Mouse (Mus musculus) limb, embryonic 11.5 days (tissue): Measurements from ENCODE around the gene Yif1b. TPM values are rescaled to one million over a fixed set of nuclear protein-coding genes. Genes with fewer than 3 reads are reported as not detected.

ENCODE experiments used
- ATAC-seq: fragments of 200-750 bp; cut with Nextera tagmentation; 2 replicates; pipeline ENCODE4 v1.8.0; 2017; ENCODE audit warnings: low read depth; ENCODE audit not compliant: insufficient number of reproducible peaks, low FRiP score, low TSS enrichment
- DNase-seq: peaks from one replicate; pipeline ENCODE4 v3.0.0-alpha.2; 2015; ENCODE audit warnings: low spot score
- H3K27ac ChIP-seq: fragments of 300-500 bp; sonication (generic); replicated peaks from 2 replicates; pipeline ENCODE4 v1.5.1; 2014; ENCODE audit warnings: low read depth, mild to moderate bottlenecking, low read length
- H3K27me3 ChIP-seq: fragments of 300-500 bp; sonication (generic); 2 replicates; pipeline ENCODE4 v1.6.1; 2014; ENCODE audit warnings: mild to moderate bottlenecking, low read length, mixed read lengths; ENCODE audit not compliant: control insufficient read depth, insufficient read depth
- H3K36me3 ChIP-seq: fragments of 300-500 bp; sonication (generic); 2 replicates; pipeline ENCODE4 v1.6.1; 2014; ENCODE audit warnings: mild to moderate bottlenecking, low read length, moderate library complexity, mixed read lengths; ENCODE audit not compliant: control insufficient read depth, insufficient read depth
- H3K4me1 ChIP-seq: fragments of 300-500 bp; sonication (generic); 2 replicates; pipeline ENCODE4 v1.6.1; 2014; ENCODE audit warnings: low read length, mixed read lengths; ENCODE audit not compliant: control insufficient read depth, insufficient read depth
- H3K4me2 ChIP-seq: fragments of 300-500 bp; sonication (generic); 2 replicates; pipeline ENCODE4 v1.6.1; 2014; ENCODE audit warnings: low read depth, mild to moderate bottlenecking, moderate library complexity; ENCODE audit not compliant: severe bottlenecking
- H3K4me3 ChIP-seq: fragments of 300-500 bp; sonication (generic); 2 replicates; pipeline ENCODE4 v1.5.1; 2014; ENCODE audit warnings: low read depth, low read length
- H3K9ac ChIP-seq: fragments of 300-500 bp; sonication (generic); 2 replicates; pipeline ENCODE4 v1.6.1; 2014; ENCODE audit warnings: mild to moderate bottlenecking, low read length
- H3K9me3 ChIP-seq: fragments of 300-500 bp; sonication (generic); 2 replicates; pipeline ENCODE4 v1.6.1; 2016; ENCODE audit warnings: low read length; ENCODE audit not compliant: control insufficient read depth
- WGBS: fragments of 180-500 bp; shearing (Covaris S2); extraction: QIAGEN DNeasy Blood & Tissue Kit; methylation state at CpG from one replicate; pipeline ENCODE4 v1.1.7; 2014; 5-methylcytosine and 5-hydroxymethylcytosine counted together
- polyA plus RNA-seq: library from polyadenylated mRNA; unstranded; fragments of >200 nt; fragmentation: Nextera tagmentation; extraction: Ambion mirVana; gene quantifications from 2 replicates; pipeline ENCODE4 v1.2.1, GENCODE M21; 2014

The Yif1b gene
- polyA plus RNA-seq, 1 experiment from 2014 or later: 101 TPM

DNA sequence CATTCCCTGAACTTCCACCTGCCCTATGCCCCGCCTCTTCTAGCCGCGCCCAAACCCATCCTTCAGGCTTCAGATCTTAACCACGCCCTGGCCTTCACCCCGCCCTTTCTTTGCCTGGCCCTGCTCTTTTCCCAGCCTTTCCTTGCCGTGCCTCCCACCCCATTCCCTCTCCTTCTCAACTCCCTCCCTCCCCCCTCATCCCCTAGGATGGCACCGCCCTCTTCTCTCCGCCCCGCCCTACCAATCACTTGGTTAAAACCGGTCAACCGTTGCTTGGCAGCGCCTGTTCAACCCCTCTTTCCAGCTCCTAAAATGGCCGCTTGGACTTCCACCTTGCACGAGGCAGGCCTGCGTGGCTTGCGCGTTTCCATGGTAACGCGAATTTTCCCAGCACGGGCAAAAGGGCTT is 24.4 kb upstream of the Yif1b start, which contains the start of gene Catsperg1:
Catsperg1 (minus strand) TSS at position 361 of the 408 bp plus-strand sequence.
- ATAC-seq (peak; percentile 70), DNase-seq (peak; percentile 72)
- H3K9ac ChIP-seq: no peak within 1 kb of the TSS
- no peaks in the 10 kb centered on the region for H3K9me3 ChIP-seq
- no peaks in the 10 kb centered on the region for H3K36me3 ChIP-seq
- H3K27me3 ChIP-seq: peaks cover 3% of the 10 kb centered on the region; the same call in 1 of the 2 replicates
- H3K27ac ChIP-seq: no peak within 1 kb of the TSS
- H3K4me3 ChIP-seq: no peak within 1 kb of the TSS
- 3% methylated on average over 20 of the region's 20 CpGs for WGBS
- no peaks in the 10 kb centered on the region for H3K4me1 ChIP-seq
- H3K4me2 ChIP-seq: peak within 1 kb of the TSS; percentile 33

DNA sequence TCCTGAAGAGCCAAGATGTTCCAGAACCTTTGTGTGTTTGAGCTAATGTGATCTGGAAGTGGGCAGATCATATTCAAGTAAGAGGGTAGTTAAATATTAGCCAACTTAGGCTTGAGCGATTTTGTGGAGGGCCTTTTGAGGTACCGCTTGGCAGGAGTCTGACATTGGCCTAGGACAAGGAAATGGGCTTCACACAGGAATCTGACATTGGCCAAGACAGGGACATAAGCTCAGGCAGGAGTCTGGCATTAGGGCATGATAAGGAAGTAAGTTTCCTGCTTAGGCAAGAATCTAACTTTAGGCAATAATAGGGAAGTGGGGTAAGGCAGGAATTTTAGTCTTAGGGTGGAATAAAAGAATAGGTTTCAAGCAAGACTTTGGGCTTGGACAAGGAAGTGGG is 23.9 kb upstream of the Yif1b start:
- ATAC-seq (no peak), DNase-seq (no peak)
- Histone ChIP-seq H3K27me3 (peaks cover 3% of the 10 kb centered on the region; the same call in 1 of the 2 replicates), H3K4me1 (no peaks in the 10 kb centered on the region), H3K27ac (no peak overlapping the region), H3K9ac (no peak overlapping the region), H3K36me3 (no peaks in the 10 kb centered on the region), H3K4me2 (no peak overlapping the region; the same call in 1 of the 2 replicates), H3K9me3 (no peaks in the 10 kb centered on the region), H3K4me3 (no peak overlapping the region)
- WGBS: 72% methylated on average over 2 of the region's 2 CpGs

GRCm38 (mm10) chr7:29214846-29215245 is 23.3 kb upstream of the Yif1b start:
- H3K27ac ChIP-seq: no peak overlapping the region
- ATAC-seq: no peak
- 44% methylated on average over 15 of the region's 15 CpGs for WGBS

GRCm38 (mm10) chr7:29224756-29225394 is 13.3 kb upstream of the Yif1b start:
- WGBS: 10% methylated on average over 16 of the region's 16 CpGs
- Histone ChIP-seq H3K36me3 (no peaks in the 10 kb centered on the region), H3K4me3 (no peak overlapping the region), H3K27ac (no peak overlapping the region), H3K9ac (no peak overlapping the region), H3K27me3 (no peaks in the 10 kb centered on the region), H3K9me3 (no peaks in the 10 kb centered on the region), H3K4me2 (peak overlapping the region; percentile 29; the same call in 1 of the 2 replicates), H3K4me1 (peaks cover 5% of the 10 kb centered on the region)
- 0 out of 2 replicates have a peak, but pooled peaks have one; percentile 44 for ATAC-seq
- peak; percentile 62 for DNase-seq

More at GRCm38 (mm10) chr7:29214846-29215245, 23.3 kb upstream of the Yif1b start:
- Histone ChIP-seq H3K36me3 (no peaks in the 10 kb centered on the region), H3K4me3 (no peak overlapping the region), H3K27me3 (peaks cover 3% of the 10 kb centered on the region; the same call in 1 of the 2 replicates), H3K4me2 (no peak overlapping the region), H3K9me3 (no peaks in the 10 kb centered on the region), H3K4me1 (no peaks in the 10 kb centered on the region), H3K9ac (no peak overlapping the region)
- DNase-seq: no peak

- no peak for ATAC-seq
- Histone ChIP-seq H3K4me2 (peak overlapping the region; percentile 29; the same call in 1 of the 2 replicates), H3K36me3 (no peaks in the 10 kb centered on the region), H3K4me1 (peaks cover 5% of the 10 kb centered on the region), H3K9ac (no peak overlapping the region), H3K27ac (no peak overlapping the region), H3K4me3 (no peak overlapping the region), H3K9me3 (no peaks in the 10 kb centered on the region), H3K27me3 (0 out of 2 replicates have a peak, but pooled peaks cover under 1% of the 10 kb centered on the region)
- WGBS: 70% methylated on average over 13 of the region's 13 CpGs
- no peak for DNase-seq
These were observed 12.6 kb upstream of the Yif1b start for GRCm38 (mm10) chr7:29225520-29225919.

- no peak for ATAC-seq
These were observed 9.9 kb upstream of the Yif1b start for GRCm38 (mm10) chr7:29228202-29228601.

GRCm38 (mm10) chr7:29230560-29230959 is 7.6 kb upstream of the Yif1b start:
- Histone ChIP-seq H3K9me3 (no peaks in the 10 kb centered on the region), H3K4me2 (no peak overlapping the region), H3K36me3 (no peaks in the 10 kb centered on the region), H3K27me3 (peaks cover 26% of the 10 kb centered on the region), H3K4me3 (no peak overlapping the region), H3K9ac (no peak overlapping the region), H3K4me1 (peaks cover under 1% of the 10 kb centered on the region), H3K27ac (no peak overlapping the region)
- no peak for DNase-seq
- no peak for ATAC-seq
- WGBS: 63% methylated on average over 3 of the region's 3 CpGs

More at GRCm38 (mm10) chr7:29228202-29228601, 9.9 kb upstream of the Yif1b start:
- no peak overlapping the region for H3K27ac ChIP-seq
- WGBS: 83% methylated on average over 4 of the region's 4 CpGs
- H3K4me1 ChIP-seq: peaks cover 5% of the 10 kb centered on the region
- no peaks in the 10 kb centered on the region for H3K36me3 ChIP-seq
- H3K27me3 ChIP-seq: peaks cover 26% of the 10 kb centered on the region
- DNase-seq: no peak
- no peak overlapping the region for H3K4me2 ChIP-seq
- H3K4me3 ChIP-seq: no peak overlapping the region
- H3K9ac ChIP-seq: no peak overlapping the region
- H3K9me3 ChIP-seq: no peaks in the 10 kb centered on the region

GRCm38 (mm10) chr7:29231517-29231916 is 6.6 kb upstream of the Yif1b start:
- Histone ChIP-seq H3K27ac (no peak overlapping the region), H3K9ac (no peak overlapping the region), H3K27me3 (peaks cover 26% of the 10 kb centered on the region), H3K36me3 (no peaks in the 10 kb centered on the region), H3K4me3 (no peak overlapping the region; the same call in 1 of the 2 replicates), H3K4me1 (no peaks in the 10 kb centered on the region), H3K9me3 (no peaks in the 10 kb centered on the region), H3K4me2 (peak overlapping the region; percentile 90; the same call in 1 of the 2 replicates)
- WGBS: 53% methylated on average over 3 of the region's 3 CpGs
- DNase-seq (no peak), ATAC-seq (no peak)
